Mouse (Mus musculus) hindbrain, embryonic 11.5 days (tissue): ENCODE measurements around the gene Rhov. TPM values are rescaled to one million over a fixed set of nuclear protein-coding genes. Genes with fewer than 3 reads are reported as not detected.

Experiments used
- ATAC-seq: fragments of 200-750 bp; cut with Nextera tagmentation; 2 replicates; pipeline ENCODE4 v1.8.0; 2017; ENCODE audit warnings: mild to moderate bottlenecking, moderate TSS enrichment, moderate library complexity; ENCODE audit not compliant: low FRiP score
- DNase-seq: peaks from one replicate; pipeline ENCODE4 v3.0.0-alpha.2; 2015; ENCODE audit warnings: low spot score
- H3K27ac ChIP-seq: fragments of 300-500 bp; sonication (generic); 2 replicates; pipeline ENCODE4 v1.5.1; 2014; ENCODE audit warnings: mild to moderate bottlenecking, low read depth, low read length
- H3K27me3 ChIP-seq: fragments of 300-500 bp; sonication (generic); 2 replicates; pipeline ENCODE4 v1.6.1; 2014; ENCODE audit warnings: mild to moderate bottlenecking, low read length, moderate library complexity, mixed read lengths; ENCODE audit not compliant: control insufficient read depth, insufficient read depth
- H3K36me3 ChIP-seq: fragments of 300-500 bp; sonication (generic); 2 replicates; pipeline ENCODE4 v1.6.1; 2014; ENCODE audit warnings: mild to moderate bottlenecking, low read length, moderate library complexity, mixed read lengths; ENCODE audit not compliant: control insufficient read depth, insufficient read depth
- H3K4me1 ChIP-seq: fragments of 300-500 bp; sonication (generic); replicated peaks from 2 replicates; pipeline ENCODE4 v1.6.1; 2014; ENCODE audit warnings: low read length, mixed read lengths; ENCODE audit not compliant: control insufficient read depth, insufficient read depth
- H3K4me2 ChIP-seq: fragments of 300-500 bp; sonication (generic); replicated peaks from 2 replicates; pipeline ENCODE4 v1.6.1; 2014; ENCODE audit warnings: mild to moderate bottlenecking, low read depth, low read length
- H3K4me3 ChIP-seq: fragments of 300-500 bp; sonication (generic); 2 replicates; pipeline ENCODE4 v1.5.1; 2014; ENCODE audit warnings: low read depth, low read length
- H3K9ac ChIP-seq: fragments of 300-500 bp; sonication (generic); 2 replicates; pipeline ENCODE4 v1.6.1; 2014; ENCODE audit warnings: low read depth, low read length
- H3K9me3 ChIP-seq: fragments of 300-500 bp; sonication (generic); 2 replicates; pipeline ENCODE4 v1.6.1; 2016; ENCODE audit warnings: low read length; ENCODE audit not compliant: control insufficient read depth
- WGBS: fragments of 180-500 bp; shearing (Covaris S2); extraction: QIAGEN DNeasy Blood & Tissue Kit; methylation state at CpG from one replicate; pipeline ENCODE4 v1.1.7; 2014; 5-methylcytosine and 5-hydroxymethylcytosine counted together
- polyA plus RNA-seq: library from polyadenylated mRNA; unstranded; fragments of >200 nt; fragmentation: Nextera tagmentation; extraction: Ambion mirVana; gene quantifications from 2 replicates; pipeline ENCODE4 v1.2.1, GENCODE M21; 2014

Rhov gene
- polyA plus RNA-seq, 1 experiment from 2014 or later, result 3.5 TPM

DNA sequence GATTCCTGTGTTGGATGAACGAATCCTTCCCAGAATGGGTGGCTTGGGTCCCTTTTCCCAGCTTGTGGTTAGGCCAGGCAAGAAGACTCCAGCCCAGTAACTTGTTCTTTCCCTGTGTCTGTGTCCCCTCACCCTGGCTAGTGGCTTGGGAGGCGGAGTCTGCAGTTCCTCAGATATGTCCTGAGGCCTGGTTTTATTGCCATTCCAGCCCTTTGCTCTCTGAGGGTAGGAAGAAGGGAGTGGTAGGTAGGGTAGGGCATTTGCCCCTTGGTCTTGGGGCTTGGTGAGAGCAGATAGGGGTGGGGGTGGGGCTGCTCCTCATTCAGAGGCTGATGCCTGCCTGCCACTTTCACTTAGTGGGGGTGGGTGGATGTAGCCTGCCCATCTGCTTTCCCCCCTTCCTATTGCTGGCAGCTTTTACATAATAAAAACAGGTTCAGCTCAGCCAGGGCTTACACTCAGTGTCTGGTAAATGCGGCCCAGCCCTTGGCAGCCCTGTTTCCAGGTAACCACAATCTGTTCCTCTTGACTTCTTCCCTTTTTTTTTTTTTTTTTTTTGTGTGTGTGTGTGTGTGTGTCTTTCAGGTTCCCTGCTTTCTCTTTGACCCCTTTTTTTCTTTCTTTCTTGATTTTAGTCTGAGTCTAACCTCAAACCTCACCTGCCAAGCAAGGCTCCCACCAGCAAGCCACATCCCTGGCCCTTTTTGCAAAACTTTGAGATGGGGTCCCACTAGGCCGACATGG lies 30.8 kb downstream of the Rhov start:
- H3K9me3 ChIP-seq, result no peaks in the 10 kb centered on the region
- H3K4me3 ChIP-seq, result no peak overlapping the region
- no peak overlapping the region for H3K9ac ChIP-seq
- no peak overlapping the region for H3K27ac ChIP-seq
- H3K36me3 ChIP-seq, result no peaks in the 10 kb centered on the region
- 57% methylated on average over 4 of the region's 4 CpGs for WGBS
- no peak for ATAC-seq
- H3K4me1 ChIP-seq, result peaks cover 4% of the 10 kb centered on the region; the same call in 1 of the 2 replicates
- no peak overlapping the region for H3K4me2 ChIP-seq
- H3K27me3 ChIP-seq, result peaks cover 42% of the 10 kb centered on the region
- DNase-seq, result no peak

DNA sequence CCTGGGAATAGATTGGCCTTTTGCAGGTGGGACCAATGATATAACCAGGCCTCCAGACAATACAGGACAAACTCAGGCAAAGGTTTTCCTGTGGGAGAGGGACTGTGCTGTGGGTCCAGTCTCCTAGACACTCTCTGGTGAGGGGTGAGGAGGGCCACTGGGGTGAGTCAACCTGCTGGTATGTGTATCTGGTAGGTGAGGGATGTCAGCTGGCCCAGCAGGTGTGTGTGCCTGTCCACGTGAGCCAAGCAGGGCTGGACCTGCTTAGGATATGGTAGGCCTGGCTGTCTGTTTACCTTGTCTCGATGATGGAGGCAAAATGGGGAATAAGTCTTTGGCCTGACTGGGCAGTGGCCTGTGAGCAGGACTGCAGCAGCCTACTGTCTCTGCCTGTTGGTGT lies 32.4 kb downstream of the Rhov start:
- H3K4me3 ChIP-seq, result no peak overlapping the region
- no peaks in the 10 kb centered on the region for H3K9me3 ChIP-seq
- 66% methylated on average over 2 of the region's 2 CpGs for WGBS
- H3K4me1 ChIP-seq, result peaks cover 4% of the 10 kb centered on the region; the same call in 1 of the 2 replicates
- peaks cover 43% of the 10 kb centered on the region for H3K27me3 ChIP-seq
- DNase-seq (no peak), ATAC-seq (no peak)
- H3K9ac ChIP-seq, result no peak overlapping the region
- H3K4me2 ChIP-seq, result no peak overlapping the region
- H3K36me3 ChIP-seq, result no peaks in the 10 kb centered on the region
- H3K27ac ChIP-seq, result no peak overlapping the region

DNA sequence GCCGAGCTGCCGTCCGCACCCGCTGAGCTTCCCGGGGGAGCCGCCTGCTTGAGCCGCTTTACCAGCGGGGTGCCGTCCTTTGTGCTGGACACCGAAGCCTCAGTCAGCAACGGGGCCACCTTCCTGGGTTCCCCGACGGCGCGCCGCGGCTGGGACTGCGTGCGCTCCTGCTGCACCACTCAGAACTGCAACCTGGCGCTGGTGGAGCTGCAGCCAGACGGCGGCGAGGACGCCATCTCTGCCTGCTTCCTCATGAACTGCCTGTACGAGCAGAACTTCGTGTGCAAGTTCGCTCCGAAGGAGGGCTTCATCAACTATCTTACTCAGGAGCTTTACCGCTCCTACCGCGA lies 33.2 kb downstream of the Rhov start:
- no peak for ATAC-seq
- H3K27ac ChIP-seq, result no peak overlapping the region
- peaks cover 43% of the 10 kb centered on the region for H3K27me3 ChIP-seq
- H3K4me1 ChIP-seq, result peaks cover 4% of the 10 kb centered on the region; the same call in 1 of the 2 replicates
- H3K9ac ChIP-seq, result 0 out of 2 replicates have a peak overlapping the region, but pooled peaks have one; percentile 19
- peak overlapping the region; percentile 59 for H3K4me2 ChIP-seq
- H3K4me3 ChIP-seq, result peak overlapping the region; percentile 38
- no peaks in the 10 kb centered on the region for H3K36me3 ChIP-seq
- DNase-seq, result no peak
- WGBS, result 2% methylated on average over 27 of the region's 31 CpGs
- no peaks in the 10 kb centered on the region for H3K9me3 ChIP-seq

DNA sequence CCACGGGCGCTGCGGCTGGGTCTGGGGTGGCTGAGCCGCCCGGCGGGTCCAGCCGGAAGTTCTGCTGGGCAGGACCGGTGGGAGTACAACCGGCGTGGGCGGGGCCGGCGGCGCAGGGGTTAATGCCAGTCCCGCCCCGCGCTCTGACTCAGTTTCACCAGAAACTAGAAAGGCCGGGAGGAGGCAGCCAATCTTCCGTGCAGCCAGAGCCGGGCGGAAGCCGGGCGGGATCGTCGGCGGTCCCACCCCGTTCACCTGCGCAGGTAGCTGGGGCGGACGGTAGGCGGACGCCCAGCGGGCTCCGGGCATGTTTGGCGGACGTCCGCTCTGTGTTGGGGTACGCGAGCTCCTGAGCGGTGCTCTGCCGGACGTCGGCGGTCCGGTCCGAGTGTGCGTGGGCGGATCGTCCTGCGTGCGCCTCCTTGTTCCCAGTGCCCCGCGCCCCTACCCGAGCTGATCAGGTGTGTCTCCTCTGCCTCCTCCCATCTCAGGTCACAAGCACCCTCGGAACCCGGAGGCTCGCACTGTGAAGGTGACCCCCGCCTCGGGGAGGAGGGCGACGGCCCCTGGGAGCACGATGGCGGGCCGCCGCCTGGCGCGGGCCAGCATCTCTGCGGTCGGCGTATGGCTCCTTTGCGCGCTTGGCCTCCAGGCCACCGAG lies 33.7 kb downstream of the Rhov start, which contains the start of gene Spint1:
Spint1 (plus strand) TSS at position 153 of the 661 bp plus-strand sequence.
- peak within 1 kb of the TSS; percentile 59 for H3K4me2 ChIP-seq
- ATAC-seq, result no peak
- H3K36me3 ChIP-seq, result no peaks in the 10 kb centered on the region
- peak within 1 kb of the TSS; percentile 38 for H3K4me3 ChIP-seq
- peak within 1 kb of the TSS; percentile 20 for H3K9ac ChIP-seq
- WGBS, result under 1% methylated on average over 65 of the region's 73 CpGs
- peaks cover 43% of the 10 kb centered on the region for H3K27me3 ChIP-seq
- H3K4me1 ChIP-seq, result peaks cover 4% of the 10 kb centered on the region; the same call in 1 of the 2 replicates
- DNase-seq, result peak; percentile 47
- no peaks in the 10 kb centered on the region for H3K9me3 ChIP-seq
- H3K27ac ChIP-seq, result no peak within 1 kb of the TSS

DNA sequence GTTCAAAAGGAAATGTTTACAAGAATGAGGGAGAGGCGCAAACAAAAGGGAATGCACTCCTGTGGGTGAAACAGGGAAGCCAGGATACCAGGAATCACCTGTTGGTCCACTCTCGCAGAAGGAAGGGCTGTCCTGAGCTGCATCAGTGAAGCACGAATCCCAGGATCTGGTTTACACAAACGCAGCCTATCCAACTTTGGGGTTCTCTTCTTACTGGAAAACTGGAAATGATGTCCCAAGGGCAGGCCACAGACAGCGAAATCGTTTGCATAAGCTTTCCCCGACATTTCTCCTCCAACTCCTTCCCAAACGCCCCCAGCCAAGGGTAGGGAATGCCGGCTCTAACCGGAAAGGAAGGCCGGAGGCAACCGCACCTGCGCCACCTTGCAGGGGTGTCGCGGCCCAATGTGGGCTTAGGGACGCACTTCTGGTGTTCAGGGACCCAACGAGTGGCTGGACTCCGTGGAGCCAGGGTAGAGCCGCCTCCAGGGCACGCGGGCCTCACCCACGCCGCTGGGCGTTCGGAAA lies 34.3 kb downstream of the Rhov start:
- peak overlapping the region; percentile 20; the same call in 1 of the 2 replicates for H3K9ac ChIP-seq
- H3K27ac ChIP-seq, result no peak overlapping the region
- H3K36me3 ChIP-seq, result no peaks in the 10 kb centered on the region
- H3K27me3 ChIP-seq, result peaks cover 43% of the 10 kb centered on the region
- H3K9me3 ChIP-seq, result no peaks in the 10 kb centered on the region
- 6% methylated on average over 25 of the region's 25 CpGs for WGBS
- peak overlapping the region; percentile 38 for H3K4me3 ChIP-seq
- peaks cover 4% of the 10 kb centered on the region; the same call in 1 of the 2 replicates for H3K4me1 ChIP-seq
- no peak for ATAC-seq
- peak; percentile 39 for DNase-seq
- H3K4me2 ChIP-seq, result peak overlapping the region; percentile 59

DNA sequence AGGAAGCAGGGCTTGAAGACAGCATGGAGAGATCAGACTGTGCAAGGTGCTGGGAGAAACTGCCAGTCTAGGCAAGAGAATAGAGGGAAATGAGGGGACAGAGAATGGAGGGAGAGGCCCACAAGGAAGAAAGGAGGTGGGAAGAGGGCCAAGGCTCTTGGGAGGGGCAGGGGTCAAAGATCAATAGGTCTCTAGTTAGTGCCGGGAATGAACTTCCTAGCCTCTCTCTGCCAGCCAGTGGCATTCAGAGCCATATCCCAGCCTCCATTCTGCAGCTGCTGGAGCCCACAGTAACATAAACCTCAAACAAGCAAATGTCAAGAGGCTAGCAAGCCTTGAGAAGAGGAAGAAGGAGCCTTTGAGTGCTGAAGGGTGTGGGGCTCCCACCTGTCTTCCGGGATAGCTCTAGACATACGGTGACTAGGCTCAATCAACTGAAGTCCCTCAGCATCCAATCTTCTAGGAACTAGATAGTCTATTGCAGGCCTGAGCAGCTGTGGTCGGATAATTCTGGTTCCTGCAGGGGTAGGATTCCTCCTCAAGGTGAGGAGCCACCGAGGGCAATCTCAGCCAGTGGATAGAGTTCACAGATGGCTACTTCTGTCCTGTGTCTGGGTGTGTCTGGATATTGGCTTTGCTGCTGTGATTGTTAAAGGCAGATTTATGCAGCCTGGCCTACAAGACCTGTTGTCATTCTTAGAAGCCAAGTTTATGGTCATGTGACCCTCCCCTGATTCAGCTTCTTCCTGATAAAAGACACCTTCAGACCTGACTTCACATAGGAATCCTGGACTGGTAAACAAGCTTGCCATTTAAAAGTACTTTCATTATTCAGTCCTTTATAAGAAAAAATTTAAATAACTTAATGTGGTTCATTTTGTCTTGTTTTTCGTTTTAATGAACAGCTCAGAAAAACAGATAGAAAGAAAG lies 41.0 kb downstream of the Rhov start, which contains the start of gene Ppp1r14d:
Ppp1r14d (minus strand) TSS at position 132 of the 930 bp plus-strand sequence.
- Histone ChIP-seq H3K9ac (no peak within 1 kb of the TSS), H3K4me2 (no peak within 1 kb of the TSS), H3K36me3 (no peaks in the 10 kb centered on the region), H3K9me3 (no peaks in the 10 kb centered on the region), H3K27ac (no peak within 1 kb of the TSS), H3K4me3 (no peak within 1 kb of the TSS), H3K4me1 (no peaks in the 10 kb centered on the region), H3K27me3 (no peaks in the 10 kb centered on the region)
- ATAC-seq, result no peak
- 74% methylated on average over 6 of the region's 6 CpGs for WGBS
- DNase-seq, result no peak

Other genes starting within 250 kb of the Rhov start
- gene Ccdc32, start 241.9 kb downstream of the Rhov start, polyA plus RNA-seq, result 23.3 and 25.8 TPM in 2 replicates
- 6.6 and 7.2 TPM in 2 replicates for gene Rpusd2, start 236.5 kb downstream of the Rhov start, polyA plus RNA-seq
- 37.2 and 47.9 TPM in 2 replicates for gene Knl1, start 224.2 kb downstream of the Rhov start, polyA plus RNA-seq
- 48.1 and 57.9 TPM in 2 replicates for gene Rad51, start 158.5 kb downstream of the Rhov start, polyA plus RNA-seq
- gene Rmdn3, start 114.2 kb downstream of the Rhov start, polyA plus RNA-seq, result 43.6 and 45.7 TPM in 2 replicates
- 4.9 and 5.4 TPM in 2 replicates for gene Gchfr, start 103.5 kb downstream of the Rhov start, polyA plus RNA-seq
- 0.32 and 0.33 TPM in 2 replicates for gene Gm14137, start 96.8 kb downstream of the Rhov start, polyA plus RNA-seq
- 42.9 and 46.2 TPM in 2 replicates for gene Zfyve19, start 62.7 kb downstream of the Rhov start, polyA plus RNA-seq
- gene Dnajc17, start 62.5 kb downstream of the Rhov start, polyA plus RNA-seq, result 22.0 and 22.2 TPM in 2 replicates
- gene Ppp1r14d, start 41.4 kb downstream of the Rhov start, polyA plus RNA-seq, result 0.23 TPM in 1 of 2 replicates, not detected in the other
- 4.1 and 4.6 TPM in 2 replicates for gene Spint1, start 33.9 kb downstream of the Rhov start, polyA plus RNA-seq
- 8.5 and 10.9 TPM in 2 replicates for gene Vps18, start 17.5 kb upstream of the Rhov start, polyA plus RNA-seq
- gene Dll4, start 54.5 kb upstream of the Rhov start, polyA plus RNA-seq, result 2.7 and 2.9 TPM in 2 replicates
- gene Chac1, start 80.0 kb upstream of the Rhov start, polyA plus RNA-seq, result 0.46 and 1.4 TPM in 2 replicates
- gene Ino80, start 206.4 kb upstream of the Rhov start, polyA plus RNA-seq, result 3.7 and 5.6 TPM in 2 replicates